8 mouse cellular contexts compared by ENCODE assay signal in genomic region chr14:64587699-64588434, GRCm38 (mm10).
DNase-seq lines count a peak whose midpoint lies in the region; ATAC-seq and TF ChIP-seq lines count a peak whose summit lies in the region.

No protein-coding gene starts in this region.

- no peaks in the 10 kb centered on the region for H3K9me3 ChIP-seq in limb, embryonic 13.5 days

- 2% methylated on average over 40 of the region's 40 CpGs for WGBS in lung, adult 2 months
- WGBS in limb, embryonic 13.5 days, result under 1% methylated on average over 40 of the region's 40 CpGs

- H3K27ac ChIP-seq in limb, embryonic 13.5 days, result no peak overlapping the region

- peaks cover 99% of the 10 kb centered on the region for H3K27me3 ChIP-seq in limb, embryonic 13.5 days

- H3K4me1 ChIP-seq in lung, adult 2 months (ENCODE audit: control insufficient read depth, insufficient read depth, low read length), result peaks cover 8% of the 10 kb centered on the region; the same call in 1 of the 2 replicates
- H3K4me1 ChIP-seq in limb, embryonic 13.5 days, result peaks cover 33% of the 10 kb centered on the region

- no peak for TF ChIP-seq CTCF in lung, adult 2 months (IDR thresholded peaks at IDR 0.05; ENCODE audit: insufficient read depth, low read length)

- no peak for TF ChIP-seq POLR2A in lung, adult 2 months (IDR thresholded peaks at IDR 0.05; ENCODE audit: borderline replicate concordance, extremely low read depth, low read depth, low read length)

- no peak for DNase-seq in lung, adult 2 months
- DNase-seq in lung, postnatal 14 days, result no peak
- peak; percentile 84 to 88 for DNase-seq in cerebellum, postnatal 25 days
- peak; percentile 86 for DNase-seq in retina, postnatal 7 days (ENCODE audit: low read depth, low spot score)
- DNase-seq in T-cell, adult 2 months (ENCODE audit: low spot score), result no peak
- no peak for DNase-seq in kidney, adult 9 months

- peak overlapping the region; percentile 68 for H3K4me3 ChIP-seq in lung, adult 2 months (replicated peaks; ENCODE audit: extremely low read depth, low read depth, low read length)
- H3K4me3 ChIP-seq in limb, embryonic 13.5 days, result peak overlapping the region; percentile 51

- peak overlapping the region; percentile 91 for H3K4me2 ChIP-seq in limb, embryonic 13.5 days (replicated peaks)

- peak; percentile 16; the same call in 1 of the 2 replicates for ATAC-seq in granulocyte monocyte progenitor cell, adult 5-6 weeks (replicated peaks; ENCODE audit: poor library complexity, severe bottlenecking)
- ATAC-seq in limb, embryonic 13.5 days (ENCODE audit: low FRiP score, low read depth), result no peak

- peak overlapping the region; percentile 39; the same call in 1 of the 2 replicates for H3K9ac ChIP-seq in limb, embryonic 13.5 days

- H3K36me3 ChIP-seq in limb, embryonic 13.5 days, result no peaks in the 10 kb centered on the region

Comparison
In these comparisons a context has a peak if more than half of its experiments do, and no peak if none do; other contexts are left out.
1. DNase-seq: peak in cerebellum, postnatal 25 days (2 of 2) and retina, postnatal 7 days (single experiment); none in lung, adult 2 months (single experiment), lung, postnatal 14 days (single experiment), T-cell, adult 2 months (single experiment) and kidney, adult 9 months (single experiment).